Mouse (Mus musculus): Measurements from ENCODE around the gene St14.

GRCm38 (mm10) chr9:31148135-31148534 is 16.5 kb upstream of the St14 start:
- TF ChIP-seq POLR2A (IDR thresholded peaks at IDR 0.05; ENCODE audit: borderline replicate concordance, insufficient read depth, low read length): no peak
- no peak for TF ChIP-seq CTCF (IDR thresholded peaks at IDR 0.05; ENCODE audit: borderline replicate concordance, insufficient read depth, low read depth, low read length)
